Mouse (Mus musculus) erythroblast, embryonic 14.5 days (primary cell): ENCODE measurements at regions not wholly inside any gene's neighbourhood (a gene's known extent, or its start where the extent isn't known, plus 50 kb on each side); places are given as distances from the start of the nearest gene placed in this dataset.

Experiments
- GATA1 ChIP-seq: IDR thresholded peaks from 2 replicates; pipeline ENCODE4 v1.6.1; 2012; ENCODE audit warnings: low read length, inconsistent platforms, mixed read lengths
- TAL1 ChIP-seq: IDR thresholded peaks from 3 replicates; pipeline ENCODE4 v1.6.1; 2012; ENCODE audit warnings: low read length, inconsistent platforms, mixed read lengths

GRCm38 (mm10) chr16:30176306-30176705, 91.0 kb downstream of the Cpn2 start:
- TF ChIP-seq GATA1 (no peak), TAL1 (no peak)
